Mouse (Mus musculus) lung, postnatal 36 days (tissue): ENCODE results near the gene Kcnn1.

ENCODE experiments used
- DNase-seq: peaks from one replicate; pipeline ENCODE4 v3.0.0; 2022; ENCODE audit warnings: mixed read lengths

The Kcnn1 gene

GRCm38 (mm10) chr8:70810962-70811680, 51.9 kb downstream of the Kcnn1 start:
- DNase-seq = no peak

GRCm38 (mm10) chr8:70808955-70809701, 53.9 kb downstream of the Kcnn1 start:
- DNase-seq = no peak

- DNase-seq = no peak
Measured at GRCm38 (mm10) chr8:70808239-70808638, 54.8 kb downstream of the Kcnn1 start, which contains the start of gene Il12rb1. Gene Il12rb1, plus strand, starts transcription at chr8:70808449.

- DNase-seq = no peak
Measured at GRCm38 (mm10) chr8:70807304-70807703, 55.8 kb downstream of the Kcnn1 start.

DNA sequence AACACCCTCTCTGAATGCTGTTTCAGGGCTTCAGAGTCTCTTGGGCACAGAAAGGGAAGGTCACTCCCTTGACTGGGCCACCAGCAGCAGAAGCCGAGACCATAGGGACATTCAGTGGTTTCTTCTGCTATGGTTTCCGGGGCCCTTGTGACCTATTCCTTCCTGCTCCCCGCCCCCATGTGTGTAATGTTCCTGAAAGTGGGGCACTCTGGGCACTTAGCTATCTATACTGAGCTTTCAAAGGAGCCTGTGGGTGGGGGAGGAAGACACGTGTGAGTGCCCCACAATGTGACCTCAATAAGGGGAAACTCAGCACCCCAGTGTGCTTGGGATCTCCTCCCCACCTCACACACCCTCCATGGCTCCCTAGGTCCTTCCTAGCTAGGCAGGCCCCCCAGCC, 56.5 kb downstream of the Kcnn1 start:
- DNase-seq = peak; percentile 84

DNA sequence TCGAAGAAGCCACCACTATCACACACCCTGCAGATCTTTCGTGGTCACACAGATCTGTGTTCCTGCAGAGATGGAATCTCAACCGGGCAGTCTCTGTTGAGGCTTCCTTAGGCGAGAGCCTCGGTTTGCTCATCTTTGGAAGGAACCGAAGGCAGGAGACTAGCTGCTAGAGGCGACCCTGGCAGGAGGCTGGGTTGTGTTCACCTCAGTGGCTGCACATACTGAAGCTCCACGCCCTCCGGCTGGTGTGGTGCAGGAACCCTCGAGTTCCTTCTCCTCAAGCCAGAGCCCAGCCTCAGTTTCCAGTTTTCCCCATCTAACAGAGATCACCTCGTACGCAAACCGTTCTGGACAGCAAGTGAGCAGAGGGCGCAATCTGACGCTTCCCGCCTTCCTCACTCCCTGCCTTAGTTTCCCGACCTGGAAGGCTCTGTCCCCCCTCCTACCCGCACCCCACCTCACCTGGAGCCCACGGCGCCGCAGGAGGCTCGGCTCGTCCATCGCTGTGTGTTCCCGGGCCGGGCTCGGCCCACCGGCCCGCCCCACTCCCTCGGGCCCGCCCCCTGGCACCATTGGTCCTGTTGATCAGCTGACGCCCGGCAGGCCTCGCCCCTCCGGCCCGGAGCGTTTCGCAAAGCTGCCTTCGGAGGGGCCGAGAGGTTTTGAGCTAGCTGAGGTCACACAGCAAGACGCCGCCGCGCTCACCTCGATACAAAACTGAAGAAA, 58.4 kb downstream of the Kcnn1 start, which contains the start of gene Mast3:
TSS of gene Mast3 (minus strand) at position 574 of the 726 bp plus-strand sequence.
- peak; percentile 93 for DNase-seq

GRCm38 (mm10) chr8:70803761-70804480, 59.1 kb downstream of the Kcnn1 start:
- peak; percentile 70 for DNase-seq

DNA sequence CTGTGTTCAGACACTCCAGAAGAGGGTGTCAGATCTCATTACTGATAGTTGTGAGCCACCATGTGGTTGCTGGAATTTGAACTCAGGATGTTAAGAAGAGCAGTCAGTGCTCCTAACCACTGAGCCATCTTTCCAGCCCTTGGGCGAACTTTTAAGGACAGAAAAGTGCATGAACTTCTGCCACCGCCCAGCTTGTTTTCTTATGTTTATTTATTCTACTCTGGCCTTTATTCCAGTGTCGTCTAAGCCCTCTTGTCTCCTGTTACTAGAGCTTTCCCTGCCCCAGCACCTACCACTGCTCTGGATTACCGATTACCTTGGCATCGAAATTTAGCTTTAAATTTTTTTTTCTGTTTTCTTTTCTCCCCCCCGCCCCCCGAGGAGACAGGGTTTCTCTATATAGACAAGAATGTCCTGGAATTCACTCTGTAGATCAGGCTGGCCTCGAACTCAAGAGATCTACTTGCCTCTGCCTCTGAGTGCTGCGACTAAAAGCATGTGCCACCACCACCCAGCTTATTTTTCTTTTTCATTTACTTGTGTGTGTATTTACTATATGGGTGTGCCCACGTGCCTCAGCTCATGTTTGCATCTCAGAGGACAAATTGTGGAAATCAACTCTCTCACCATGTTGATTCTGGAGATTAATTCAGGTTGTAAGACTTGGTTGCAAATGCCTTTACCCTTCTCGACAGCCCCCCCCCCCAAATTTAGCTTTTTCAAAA, 60.1 kb downstream of the Kcnn1 start:
- DNase-seq = no peak

- DNase-seq = no peak
Measured at GRCm38 (mm10) chr8:70801830-70802229, 61.2 kb downstream of the Kcnn1 start.

DNA sequence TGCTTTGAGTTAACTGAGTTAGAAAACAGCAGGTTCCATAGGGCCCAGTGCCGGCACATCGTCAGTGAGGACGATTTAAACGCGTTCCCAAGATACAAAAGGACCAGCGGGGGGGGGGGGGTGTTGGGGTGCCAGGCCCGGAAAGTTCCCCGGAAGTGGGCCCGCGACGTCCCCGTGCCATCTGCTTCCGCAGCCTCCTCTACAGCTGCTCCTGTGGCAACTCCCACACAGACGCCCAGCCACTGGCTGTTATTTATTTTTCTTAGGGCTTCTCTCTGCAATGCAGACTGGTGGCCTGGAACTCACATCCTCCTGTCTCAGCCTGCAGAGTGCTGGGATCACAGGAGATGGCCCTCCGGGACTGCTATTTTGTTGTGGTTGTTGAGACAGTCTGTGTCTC, 61.9 kb downstream of the Kcnn1 start:
- peak; percentile 15 for DNase-seq

GRCm38 (mm10) chr8:70800648-70801047, 62.4 kb downstream of the Kcnn1 start:
- no peak for DNase-seq

- DNase-seq = peak; percentile 56
Measured at GRCm38 (mm10) chr8:70798281-70798680, 64.8 kb downstream of the Kcnn1 start.

GRCm38 (mm10) chr8:70797081-70798070, 65.7 kb downstream of the Kcnn1 start:
- peak; percentile 93 for DNase-seq

DNA sequence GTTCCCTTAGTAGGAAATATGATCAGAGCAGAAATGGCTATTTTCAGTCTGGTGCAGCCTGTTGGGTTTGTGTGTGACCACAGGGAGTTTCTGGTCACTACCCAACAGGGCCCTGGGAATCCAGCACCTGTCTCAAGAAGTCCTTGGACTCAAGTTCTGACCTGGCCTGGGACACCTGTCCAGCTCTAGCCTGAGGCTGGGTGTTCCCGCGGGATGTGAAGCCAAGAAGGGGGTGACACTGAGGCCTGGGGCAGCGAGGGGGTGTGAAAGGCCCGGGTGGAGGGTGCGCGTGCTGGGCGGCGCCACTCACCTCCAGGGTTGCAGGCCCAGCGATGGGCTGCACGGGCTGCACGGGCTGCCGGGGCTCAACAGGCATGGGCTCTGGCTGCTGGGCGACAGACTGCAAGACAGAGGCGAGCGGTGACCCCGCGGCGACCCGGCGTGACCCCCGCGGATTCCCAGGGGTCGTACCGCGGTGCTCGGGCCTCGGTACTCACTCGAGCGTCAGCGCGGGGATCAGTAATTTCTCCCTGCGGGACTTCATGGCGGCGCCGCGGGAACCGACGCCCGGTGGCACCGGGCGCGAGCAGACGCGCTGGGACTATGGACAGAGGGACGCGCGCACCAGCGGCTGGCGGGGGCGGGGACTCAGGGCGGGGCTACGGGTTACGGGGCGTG, 66.5 kb downstream of the Kcnn1 start:
- no peak for DNase-seq

DNA sequence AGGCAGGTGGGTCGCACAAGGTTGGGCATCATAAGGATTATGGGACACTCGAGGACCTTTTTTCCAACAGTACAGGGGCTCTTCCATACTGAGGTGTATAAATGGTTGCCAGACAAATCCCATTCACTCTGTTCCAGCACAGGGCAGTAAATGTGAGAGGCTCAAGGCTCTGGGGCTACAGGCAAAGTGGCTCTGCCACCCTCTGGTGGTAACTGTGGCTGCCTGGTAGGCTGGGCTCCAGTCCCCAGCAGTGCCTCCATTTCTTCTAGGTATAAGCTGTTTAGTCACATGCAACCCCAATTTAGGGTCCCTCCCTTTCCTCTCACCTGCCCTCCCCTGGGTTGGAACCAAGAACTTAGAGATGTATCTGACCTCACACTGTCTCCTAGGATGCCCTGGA, 67.7 kb downstream of the Kcnn1 start:
- DNase-seq = no peak

DNA sequence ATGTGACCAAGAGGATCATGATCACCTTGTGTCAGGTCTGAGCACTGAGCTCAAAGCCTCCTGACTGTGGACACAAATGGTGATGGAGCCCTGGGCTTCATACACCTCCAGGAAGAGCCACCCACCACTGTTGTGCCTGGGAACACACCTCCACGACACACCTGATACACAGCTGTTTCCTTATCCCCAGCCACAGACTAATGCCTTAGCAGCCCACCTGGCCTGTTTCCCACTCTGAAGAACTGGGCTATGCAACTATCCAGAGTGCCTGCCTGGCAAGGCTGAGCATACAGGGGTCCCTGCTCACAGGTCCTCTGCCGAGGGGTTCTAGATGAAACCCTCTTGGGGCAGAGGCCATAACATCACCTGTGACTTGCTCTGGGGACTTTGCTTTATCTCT, 68.8 kb downstream of the Kcnn1 start:
- no peak for DNase-seq

GRCm38 (mm10) chr8:70792700-70793099, 70.4 kb downstream of the Kcnn1 start:
- DNase-seq = peak; percentile 93
